Mouse (Mus musculus) liver, adult 2 months (tissue): Measurements from ENCODE around the gene Maats1.

Experiments used
- CTCF ChIP-seq: fragments of 200-500 bp; IDR thresholded peaks from 2 replicates; pipeline ENCODE4 v1.5.1; 2011; ENCODE audit warnings: low read depth, low read length, control low read depth
- POLR2A ChIP-seq: fragments of 200-500 bp; IDR thresholded peaks from 2 replicates; pipeline ENCODE4 v1.6.1; 2011; ENCODE audit warnings: low read length, control low read depth; ENCODE audit not compliant: insufficient read depth; ENCODE audit errors: extremely low read depth

GRCm38 (mm10) chr16:38375182-38375581, 33.2 kb upstream of the Maats1 start:
- TF ChIP-seq CTCF, result no peak
- TF ChIP-seq POLR2A, result no peak
